Mouse (Mus musculus) activated CD4-positive, CD25-positive, alpha-beta regulatory T cell, adult 9 weeks (primary cell): ENCODE results near the gene Rps2. TPM values are rescaled to one million over a fixed set of nuclear protein-coding genes. Genes with fewer than 3 reads are reported as not detected.

Experiments
- polyA plus RNA-seq: library from polyadenylated mRNA; unstranded; fragments of 100-300 nt; shearing (Covaris generic); gene quantifications from one replicate; pipeline ENCODE4 v1.2.1, GENCODE M21; 2017

The Rps2 gene
- 789 TPM for polyA plus RNA-seq

GRCm38 (mm10) chr17:24717943-24718342 lies at the start of gene Rps2, which contains the start of gene Rnf151:
Gene Rps2 (plus strand): TSS chr17:24718116.
Gene Rnf151 (minus strand): TSS chr17:24718063.

GRCm38 (mm10) chr17:24669545-24670245 lies 48.2 kb upstream of the Rps2 start, which contains the start of gene Zfp598:
Gene Zfp598 (plus strand): TSS chr17:24669687.

GRCm38 (mm10) chr17:24689251-24690081 lies 28.4 kb upstream of the Rps2 start, which contains the start of gene Syngr3:
Gene Syngr3 (minus strand): TSS chr17:24689955.

GRCm38 (mm10) chr17:24696011-24696697 lies 21.8 kb upstream of the Rps2 start, which contains the start of the genes Gfer and Noxo1:
Gene Gfer (minus strand): TSS chr17:24696156.
Gene Noxo1 (plus strand): TSS chr17:24696234.

GRCm38 (mm10) chr17:24706982-24707800 lies 10.7 kb upstream of the Rps2 start, which contains the start of gene Tbl3:
Gene Tbl3 (minus strand): TSS chr17:24707660.

GRCm38 (mm10) chr17:24724184-24724583 lies 6.3 kb downstream of the Rps2 start, which contains the start of gene Ndufb10:
Gene Ndufb10 (minus strand): TSS chr17:24724478.

GRCm38 (mm10) chr17:24727618-24728017 lies 9.7 kb downstream of the Rps2 start, which contains the start of gene Rpl3l:
Gene Rpl3l (plus strand): TSS chr17:24727820.

GRCm38 (mm10) chr17:24736330-24737051 lies 18.6 kb downstream of the Rps2 start, which contains the start of gene Msrb1:
Gene Msrb1 (plus strand): TSS chr17:24736642.

GRCm38 (mm10) chr17:24752415-24753394 lies 34.8 kb downstream of the Rps2 start, which contains the start of gene Hs3st6:
Gene Hs3st6 (plus strand): TSS chr17:24752988.

Other genes starting within 250 kb of the Rps2 start
- gene E4f1, start 247.8 kb upstream of the Rps2 start, polyA plus RNA-seq: 70.7 TPM
- gene Pgp, start 247.7 kb upstream of the Rps2 start, polyA plus RNA-seq: 3.8 TPM
- not detected for gene Bricd5, start 244.2 kb upstream of the Rps2 start, polyA plus RNA-seq
- gene Mlst8, start 239.0 kb upstream of the Rps2 start, polyA plus RNA-seq: 28.4 TPM
- 0.11 TPM for gene Caskin1, start 229.5 kb upstream of the Rps2 start, polyA plus RNA-seq
- 97.6 TPM for gene Traf7, start 190.2 kb upstream of the Rps2 start, polyA plus RNA-seq
- 6.5 TPM for gene Rab26, start 183.9 kb upstream of the Rps2 start, polyA plus RNA-seq
- 17.8 TPM for gene Pkd1, start 168.3 kb upstream of the Rps2 start, polyA plus RNA-seq
- gene Tsc2, start 85.5 kb upstream of the Rps2 start, polyA plus RNA-seq: 48.8 TPM
- gene Nthl1, start 85.4 kb upstream of the Rps2 start, polyA plus RNA-seq: 6.0 TPM
- gene Slc9a3r2, start 67.8 kb upstream of the Rps2 start, polyA plus RNA-seq: not detected
- gene Npw, start 59.7 kb upstream of the Rps2 start, polyA plus RNA-seq: not detected
- 2.3 TPM for gene Zfp598, start 48.4 kb upstream of the Rps2 start, polyA plus RNA-seq
- gene Syngr3, start 28.2 kb upstream of the Rps2 start, polyA plus RNA-seq: 0.88 TPM
- gene Gfer, start 22.0 kb upstream of the Rps2 start, polyA plus RNA-seq: 7.8 TPM
- 1.4 TPM for gene Noxo1, start 21.9 kb upstream of the Rps2 start, polyA plus RNA-seq
- gene Tbl3, start 10.5 kb upstream of the Rps2 start, polyA plus RNA-seq: 60.9 TPM
- not detected for gene Rnf151, start 53 bp upstream of the Rps2 start, polyA plus RNA-seq
- 222 TPM for gene Ndufb10, start 6.4 kb downstream of the Rps2 start, polyA plus RNA-seq
- not detected for gene Rpl3l, start 9.7 kb downstream of the Rps2 start, polyA plus RNA-seq
- gene Msrb1, start 18.5 kb downstream of the Rps2 start, polyA plus RNA-seq: 16.1 TPM
- gene Hs3st6, start 34.9 kb downstream of the Rps2 start, polyA plus RNA-seq: not detected
- not detected for gene Meiob, start 86.2 kb downstream of the Rps2 start, polyA plus RNA-seq
- gene Hagh, start 122.0 kb downstream of the Rps2 start, polyA plus RNA-seq: 43.5 TPM
- gene Fahd1, start 132.2 kb downstream of the Rps2 start, polyA plus RNA-seq: 2.6 TPM
- not detected for gene Igfals, start 147.9 kb downstream of the Rps2 start, polyA plus RNA-seq
- gene Nubp2, start 168.2 kb downstream of the Rps2 start, polyA plus RNA-seq: 111 TPM
- 58.7 TPM for gene Spsb3, start 168.5 kb downstream of the Rps2 start, polyA plus RNA-seq
- gene Eme2, start 177.0 kb downstream of the Rps2 start, polyA plus RNA-seq: 53.5 TPM
- 46.4 TPM for gene Mrps34, start 177.0 kb downstream of the Rps2 start, polyA plus RNA-seq
- 67.3 TPM for gene Nme3, start 178.4 kb downstream of the Rps2 start, polyA plus RNA-seq
- gene Mapk8ip3, start 218.9 kb downstream of the Rps2 start, polyA plus RNA-seq: 60.4 TPM
- gene Jpt2, start 242.6 kb downstream of the Rps2 start, polyA plus RNA-seq: 38.0 TPM